Mouse (Mus musculus) E14TG2a.4 (cell line): ENCODE measurements around the gene Rps6kb1.

Source experiments
- CTCF ChIP-seq: conservative IDR thresholded peaks from 2 replicates; pipeline ENCODE4 v1.5.1; 2014; ENCODE audit warnings: low read length
- NANOG ChIP-seq: IDR thresholded peaks from 2 replicates; pipeline ENCODE4 v1.6.1; 2014; ENCODE audit warnings: borderline replicate concordance, low read length, mixed read lengths
- POU5F1 ChIP-seq: IDR thresholded peaks from 2 replicates; pipeline ENCODE4 v1.6.1; 2014; ENCODE audit warnings: low read length, borderline replicate concordance

DNA sequence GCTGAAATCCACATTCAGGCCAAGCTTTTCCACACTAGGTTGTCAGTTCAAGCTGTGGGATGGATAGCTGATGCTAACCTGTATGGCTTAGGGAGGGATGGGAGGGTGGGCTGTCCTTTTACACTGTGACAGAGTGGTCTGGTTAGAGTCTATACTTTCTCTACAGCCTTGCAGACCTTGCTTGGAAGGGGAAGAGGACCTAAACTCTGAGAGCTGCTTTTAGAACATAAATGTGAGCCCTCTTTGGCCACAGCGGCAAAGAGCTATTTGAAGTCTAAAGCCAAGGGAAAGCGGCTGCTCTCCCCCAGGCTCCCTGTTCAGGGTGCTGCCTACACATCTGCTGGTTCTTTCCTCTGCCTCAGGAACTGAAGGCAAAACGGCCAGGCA lies 41.0 kb upstream of the Rps6kb1 start:
- TF ChIP-seq CTCF (no peak), NANOG (no peak), POU5F1 (no peak)
